Mouse (Mus musculus) right cerebral cortex, postnatal 14 days (tissue): Measurements from ENCODE around the gene Olfr800.

Experiments used
- DNase-seq: peaks from one replicate; pipeline ENCODE4 v3.0.0; 2022

Gene Olfr800

GRCm38 (mm10) chr10:129657394-129657793 is at the start of gene Olfr800:
Gene Olfr800 (plus strand): TSS chr10:129657694.
- no peak for DNase-seq

DNA sequence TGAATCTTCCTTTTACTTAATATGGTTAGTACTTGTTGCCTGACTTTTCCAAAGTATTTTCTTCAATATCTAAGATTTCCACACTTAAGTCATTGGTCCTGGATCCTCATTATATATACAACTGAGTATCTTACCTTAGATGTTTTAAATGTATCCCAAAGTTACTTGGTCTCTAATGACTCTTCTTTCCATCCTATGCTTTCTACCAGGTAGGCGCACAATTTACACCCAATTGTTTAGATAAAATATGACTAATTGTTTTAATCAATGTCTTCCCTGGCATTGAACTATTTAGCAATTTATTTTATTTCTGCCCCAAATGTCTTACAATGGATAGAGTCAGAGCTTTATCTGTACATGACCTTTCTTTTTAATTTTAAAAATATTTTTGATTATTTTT is 45.0 kb upstream of the Olfr800 start, which contains the start of gene Olfr796:
TSS of gene Olfr796 (minus strand) at position 101 of the 400 bp plus-strand sequence.
- no peak for DNase-seq

- no peak for DNase-seq
These were observed 35.8 kb upstream of the Olfr800 start for GRCm38 (mm10) chr10:129621724-129622123.

DNA sequence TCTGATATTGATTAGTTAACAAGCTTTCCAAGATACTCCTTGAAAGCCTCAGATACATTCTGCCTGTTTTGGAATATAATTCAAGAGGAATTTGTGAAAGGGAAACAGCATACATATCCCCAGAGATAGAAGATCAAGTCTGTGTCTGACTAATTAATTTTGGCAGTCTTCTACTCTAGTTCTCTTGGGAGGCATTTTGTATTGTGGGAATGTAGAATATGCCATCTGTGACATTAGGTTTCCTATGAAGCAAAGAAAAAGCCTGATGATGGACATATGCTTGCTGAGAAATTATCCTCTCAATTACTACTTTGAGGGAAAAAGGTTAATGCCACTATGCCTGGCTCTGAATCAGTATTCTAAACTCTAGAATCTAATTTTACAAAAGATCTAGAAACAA is 34.2 kb upstream of the Olfr800 start:
- no peak for DNase-seq

GRCm38 (mm10) chr10:129627834-129628233 is 29.7 kb upstream of the Olfr800 start, which contains the start of gene Olfr798:
Gene Olfr798 (minus strand): TSS chr10:129627934.
- DNase-seq, result no peak

DNA sequence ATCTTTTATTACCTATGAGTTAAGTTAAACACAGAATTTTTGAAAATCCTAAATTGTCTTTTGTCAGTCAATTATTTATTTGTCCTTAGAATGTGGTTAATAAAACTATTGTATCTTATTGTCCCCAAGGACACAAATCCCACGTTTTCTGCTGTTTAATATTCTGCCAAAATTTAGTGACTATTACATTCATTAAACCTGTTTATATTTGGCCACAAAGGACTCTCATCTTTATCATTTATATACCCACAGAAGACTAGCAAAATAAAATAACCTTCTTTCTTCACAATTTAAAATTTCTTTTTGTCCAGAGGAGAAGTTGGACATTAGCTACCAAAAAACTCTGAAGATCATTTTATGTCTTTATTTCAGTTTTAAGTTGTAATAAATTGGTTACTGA is 20.3 kb upstream of the Olfr800 start, which contains the start of gene Olfr799:
TSS of gene Olfr799 (plus strand) at position 301 of the 400 bp plus-strand sequence.
- no peak for DNase-seq

DNA sequence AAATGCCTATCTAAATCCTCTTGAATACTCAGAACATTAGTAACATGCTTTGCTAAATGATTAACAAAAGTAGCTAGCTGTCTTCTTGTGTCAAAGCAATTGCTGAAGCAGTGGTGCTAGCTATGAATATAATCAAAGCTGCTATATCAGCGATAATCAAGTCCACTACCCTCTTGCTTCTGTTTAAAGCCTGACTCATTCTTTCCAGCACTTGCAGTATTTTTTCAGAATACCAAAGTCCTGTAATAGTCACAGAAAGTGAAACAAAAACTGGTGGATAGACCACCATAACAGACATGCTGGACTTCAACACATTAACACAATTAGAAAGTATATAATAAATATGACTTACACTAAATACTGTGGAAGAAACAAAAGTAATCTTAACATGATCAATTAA is 5.7 kb upstream of the Olfr800 start:
- DNase-seq, result no peak

GRCm38 (mm10) chr10:129673765-129674164 is 16.3 kb downstream of the Olfr800 start, which contains the start of gene Olfr801:
Gene Olfr801 (minus strand): TSS chr10:129673865.
- no peak for DNase-seq

GRCm38 (mm10) chr10:129688069-129688468 is 30.6 kb downstream of the Olfr800 start, which contains the start of gene Olfr802:
Gene Olfr802 (minus strand): TSS chr10:129688169.
- DNase-seq, result no peak

DNA sequence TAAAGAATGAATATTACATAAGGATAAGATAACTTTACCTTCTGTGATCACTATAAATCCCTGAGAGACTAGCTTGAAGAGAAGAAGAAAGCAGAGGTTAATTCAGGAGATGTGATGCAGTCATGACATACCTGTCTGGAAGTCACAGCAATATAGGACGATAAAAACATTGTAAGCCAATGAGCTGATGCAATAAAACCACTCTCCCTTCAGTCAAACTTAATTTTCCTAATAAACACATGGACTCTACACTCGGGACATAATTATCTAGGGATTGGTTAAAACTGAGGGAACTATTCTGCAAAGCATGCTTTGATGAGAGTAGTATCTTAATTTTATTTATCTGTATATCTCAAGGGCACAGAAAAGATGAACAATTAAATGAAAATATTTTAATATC is 36.7 kb downstream of the Olfr800 start, which contains the start of gene Olfr803:
TSS of gene Olfr803 (minus strand) at position 101 of the 400 bp plus-strand sequence.
- no peak for DNase-seq

GRCm38 (mm10) chr10:129702910-129703309 is 45.4 kb downstream of the Olfr800 start, which contains the start of gene Olfr804:
Gene Olfr804 (plus strand): TSS chr10:129703210.
- no peak for DNase-seq
